Mouse (Mus musculus): ENCODE data around the gene 4930404N11Rik. TPM values are rescaled to one million over a fixed set of nuclear protein-coding genes. Genes with fewer than 3 reads are reported as not detected.

The 4930404N11Rik gene
- polyA plus RNA-seq, 1 experiment: 0.16 TPM

DNA sequence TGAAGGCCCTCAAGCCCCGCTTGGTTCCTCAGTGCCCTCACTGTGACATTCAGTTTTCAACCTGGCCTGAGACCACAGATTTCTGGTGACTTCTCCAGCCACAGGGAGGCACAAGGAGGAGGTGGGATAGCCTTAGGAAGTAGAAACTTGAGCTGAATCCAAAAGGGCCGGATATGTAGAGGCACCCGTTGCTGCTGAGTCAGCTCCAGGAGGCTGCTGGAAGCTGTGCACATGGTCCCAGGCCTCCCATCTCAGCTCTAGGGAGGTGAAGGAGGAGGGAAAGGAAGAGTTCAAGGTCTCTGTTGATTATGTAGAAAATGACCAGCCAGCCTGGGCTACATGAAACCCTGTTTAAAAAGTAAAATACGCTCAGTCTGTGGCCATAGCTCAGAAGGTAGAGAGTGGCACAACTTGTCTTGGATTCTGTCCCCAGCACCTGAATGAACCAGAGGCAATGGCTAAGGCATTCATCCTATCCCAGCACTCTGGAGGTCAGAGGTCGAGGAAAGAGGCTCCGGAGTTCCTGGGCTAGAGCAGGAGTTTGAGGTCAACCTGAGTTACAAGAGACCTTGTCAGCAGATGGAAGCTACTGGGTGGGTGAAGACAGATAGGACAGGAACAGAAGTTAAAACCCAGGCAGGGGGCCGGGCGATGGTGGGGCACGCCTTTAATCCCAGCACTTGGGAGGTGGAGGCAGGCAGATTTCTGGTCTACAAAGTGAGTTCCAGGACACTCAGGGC is 10.7 kb downstream of the 4930404N11Rik start:
- DNase-seq: peak; percentile 27
- Histone ChIP-seq H3K4me1 (ENCODE audit: control insufficient read depth, insufficient read depth, low read length) (peaks cover 19% of the 10 kb centered on the region), H3K27me3 (replicated peaks; ENCODE audit: control insufficient read depth, insufficient read depth, low read length) (no peaks in the 10 kb centered on the region), H3K4me3 (ENCODE audit: insufficient read depth, low read depth, low read length) (no peak overlapping the region), H3K27ac (ENCODE audit: insufficient read depth, low read depth, low read length) (no peak overlapping the region), H3K36me3 (ENCODE audit: control insufficient read depth, insufficient read depth, low read length) (no peaks in the 10 kb centered on the region)
- no peak for TF ChIP-seq CTCF (conservative IDR thresholded peaks at IDR 0.05; ENCODE audit: insufficient read depth, insufficient read length, low read depth, low read length)
- TF ChIP-seq POLR2A (IDR thresholded peaks at IDR 0.05; ENCODE audit: low read depth, low read length): no peak
- 71% methylated on average over 9 of the region's 9 CpGs for WGBS

DNA sequence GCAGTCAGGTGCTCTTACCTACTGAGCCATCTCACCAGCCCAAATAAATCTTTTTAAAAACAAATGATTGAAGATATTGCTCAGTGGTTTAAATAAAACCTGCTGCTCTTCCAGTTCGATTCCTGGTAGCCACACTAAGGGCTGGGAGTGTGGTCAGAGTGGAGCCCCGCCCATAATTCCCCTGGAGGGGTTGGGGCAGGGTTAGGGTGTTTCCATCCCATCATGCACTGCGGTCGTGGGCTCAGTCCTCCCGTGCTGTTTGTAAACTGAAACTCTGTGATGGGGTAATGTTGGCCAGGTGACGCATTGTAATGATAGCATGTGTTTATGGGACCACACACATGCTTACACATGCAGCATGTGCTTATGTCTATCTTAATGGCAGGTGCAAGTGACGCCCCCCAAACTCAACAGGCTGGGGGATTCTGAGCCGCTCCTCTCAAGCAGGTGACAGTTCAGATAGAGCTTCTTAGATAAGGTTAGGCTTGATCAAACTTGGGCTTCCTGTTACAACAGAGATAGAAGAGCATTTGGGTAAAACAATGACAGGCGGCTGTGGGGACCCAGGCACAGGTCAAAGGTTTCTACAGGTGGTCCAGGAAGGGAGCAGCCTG is 13.8 kb downstream of the 4930404N11Rik start:
- no peak overlapping the region for H3K4me3 ChIP-seq (ENCODE audit: insufficient read depth, low read depth, low read length)
- DNase-seq: no peak
- no peak overlapping the region for H3K27ac ChIP-seq (ENCODE audit: insufficient read depth, low read depth, low read length)
- H3K27me3 ChIP-seq (replicated peaks; ENCODE audit: control insufficient read depth, insufficient read depth, low read length): no peaks in the 10 kb centered on the region
- H3K36me3 ChIP-seq (ENCODE audit: control insufficient read depth, insufficient read depth, low read length): no peaks in the 10 kb centered on the region
- 36% methylated on average over 9 of the region's 9 CpGs for WGBS
- TF ChIP-seq CTCF (conservative IDR thresholded peaks at IDR 0.05; ENCODE audit: insufficient read depth, insufficient read length, low read depth, low read length) (no peak), POLR2A (IDR thresholded peaks at IDR 0.05; ENCODE audit: low read depth, low read length) (no peak)
- H3K4me1 ChIP-seq (ENCODE audit: control insufficient read depth, insufficient read depth, low read length): peaks cover 17% of the 10 kb centered on the region

DNA sequence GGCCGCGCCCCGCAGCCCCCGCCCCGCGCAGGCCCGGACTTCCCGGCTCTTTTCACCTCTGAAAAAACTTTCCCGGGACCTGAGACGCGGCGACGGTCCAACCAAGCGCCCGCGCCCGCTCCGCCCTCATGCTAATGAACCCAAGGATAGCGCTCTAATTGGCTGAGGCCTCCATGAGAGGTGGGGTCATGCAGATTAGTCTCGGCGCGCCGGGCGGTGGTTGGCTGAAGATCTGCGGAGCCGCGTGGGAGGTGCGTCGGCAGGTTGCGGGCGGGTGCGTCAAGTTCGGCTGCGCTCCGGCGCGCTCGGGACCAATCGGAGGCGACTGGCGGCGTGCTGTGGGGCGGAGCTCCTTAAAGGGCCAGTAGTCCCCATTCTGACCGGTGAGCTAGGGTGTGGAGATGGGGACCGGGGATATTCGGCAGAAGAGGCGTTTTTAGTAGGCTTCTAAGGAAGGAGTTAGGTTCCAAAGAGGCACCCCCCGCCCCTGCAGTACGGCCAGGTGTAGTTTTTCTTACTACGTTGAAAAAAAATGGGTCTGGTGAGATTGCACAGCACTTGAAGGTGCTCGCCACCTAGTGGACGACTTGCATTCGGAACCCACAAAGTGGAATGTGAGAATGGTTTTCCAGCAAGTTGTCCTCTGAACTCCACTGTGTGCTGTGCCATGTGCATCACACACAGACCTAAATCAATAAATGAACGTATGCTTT is 15.1 kb downstream of the 4930404N11Rik start, which contains the start of gene Hmg20b:
Hmg20b (minus strand) TSS at position 130 of the 713 bp plus-strand sequence.
- H3K4me1 ChIP-seq (ENCODE audit: control insufficient read depth, insufficient read depth, low read length): peaks cover 10% of the 10 kb centered on the region; the same call in 1 of the 2 replicates
- H3K27me3 ChIP-seq (replicated peaks; ENCODE audit: control insufficient read depth, insufficient read depth, low read length): no peaks in the 10 kb centered on the region
- H3K36me3 ChIP-seq (ENCODE audit: control insufficient read depth, insufficient read depth, low read length): no peaks in the 10 kb centered on the region
- peak within 1 kb of the TSS; percentile 95 for H3K4me3 ChIP-seq (ENCODE audit: insufficient read depth, low read depth, low read length)
- DNase-seq: peak; percentile 100
- TF ChIP-seq CTCF (conservative IDR thresholded peaks at IDR 0.05; ENCODE audit: insufficient read depth, insufficient read length, low read depth, low read length) (peak; percentile 87), POLR2A (IDR thresholded peaks at IDR 0.05; ENCODE audit: low read depth, low read length) (no peak)
- peak within 1 kb of the TSS; percentile 85 for H3K27ac ChIP-seq (ENCODE audit: insufficient read depth, low read depth, low read length)
- under 1% methylated on average over 54 of the region's 54 CpGs for WGBS

- WGBS: under 1% methylated on average over 29 of the region's 29 CpGs
- TF ChIP-seq CTCF (conservative IDR thresholded peaks at IDR 0.05; ENCODE audit: insufficient read depth, insufficient read length, low read depth, low read length) (no peak), POLR2A (IDR thresholded peaks at IDR 0.05; ENCODE audit: low read depth, low read length) (no peak)
- Histone ChIP-seq H3K27me3 (replicated peaks; ENCODE audit: control insufficient read depth, insufficient read depth, low read length) (no peaks in the 10 kb centered on the region), H3K4me1 (ENCODE audit: control insufficient read depth, insufficient read depth, low read length) (peaks cover 10% of the 10 kb centered on the region; the same call in 1 of the 2 replicates), H3K4me3 (ENCODE audit: insufficient read depth, low read depth, low read length) (peak overlapping the region; percentile 95), H3K36me3 (ENCODE audit: control insufficient read depth, insufficient read depth, low read length) (no peaks in the 10 kb centered on the region), H3K27ac (ENCODE audit: insufficient read depth, low read depth, low read length) (peak overlapping the region; percentile 62)
- no peak for DNase-seq
These were observed 15.7 kb downstream of the 4930404N11Rik start for GRCm38 (mm10) chr10:81349961-81350350.

DNA sequence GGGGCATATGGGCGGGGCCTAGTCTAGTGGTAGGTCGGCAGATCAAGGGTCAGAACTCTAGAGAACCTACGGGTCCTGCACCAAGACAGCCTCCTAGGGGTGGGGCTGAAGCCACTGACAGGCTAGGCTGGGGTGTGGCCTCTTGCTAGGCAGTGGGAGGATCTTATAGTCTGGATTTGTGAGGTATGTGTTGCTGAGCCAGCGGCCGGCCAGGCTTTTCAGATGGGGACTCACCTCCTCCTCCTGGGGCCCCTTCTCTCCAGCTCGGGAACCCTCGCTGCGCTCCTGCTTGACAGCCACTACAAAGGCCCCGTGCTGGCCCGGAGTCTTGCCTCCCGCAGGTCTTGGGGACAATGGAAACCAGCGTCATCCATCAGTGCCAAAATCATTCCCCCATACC is 16.5 kb downstream of the 4930404N11Rik start:
- peak; percentile 82 for DNase-seq
- WGBS: 9% methylated on average over 12 of the region's 12 CpGs
- no peak overlapping the region for H3K27ac ChIP-seq (ENCODE audit: insufficient read depth, low read depth, low read length)

GRCm38 (mm10) chr10:81346453-81347067 is 19.1 kb downstream of the 4930404N11Rik start:
- TF ChIP-seq CTCF (conservative IDR thresholded peaks at IDR 0.05; ENCODE audit: insufficient read depth, insufficient read length, low read depth, low read length) (no peak; the same call in 1 of the 2 replicates), POLR2A (IDR thresholded peaks at IDR 0.05; ENCODE audit: low read depth, low read length) (peak; percentile 39)
- H3K36me3 ChIP-seq (ENCODE audit: control insufficient read depth, insufficient read depth, low read length): no peaks in the 10 kb centered on the region
- H3K27me3 ChIP-seq (replicated peaks; ENCODE audit: control insufficient read depth, insufficient read depth, low read length): no peaks in the 10 kb centered on the region
- peak; percentile 87 for DNase-seq
- 0 out of 2 replicates have a peak overlapping the region, but pooled peaks have one; percentile 6 for H3K27ac ChIP-seq (ENCODE audit: insufficient read depth, low read depth, low read length)
- H3K4me1 ChIP-seq (ENCODE audit: control insufficient read depth, insufficient read depth, low read length): peaks cover 10% of the 10 kb centered on the region; the same call in 1 of the 2 replicates
- 22% methylated on average over 55 of the region's 55 CpGs for WGBS
- H3K4me3 ChIP-seq (ENCODE audit: insufficient read depth, low read depth, low read length): peak overlapping the region; percentile 20; the same call in 1 of the 2 replicates

More for the DNA sequence above, 16.5 kb downstream of the 4930404N11Rik start:
- Histone ChIP-seq H3K36me3 (ENCODE audit: control insufficient read depth, insufficient read depth, low read length) (no peaks in the 10 kb centered on the region), H3K27me3 (replicated peaks; ENCODE audit: control insufficient read depth, insufficient read depth, low read length) (no peaks in the 10 kb centered on the region), H3K4me1 (ENCODE audit: control insufficient read depth, insufficient read depth, low read length) (peaks cover 10% of the 10 kb centered on the region; the same call in 1 of the 2 replicates), H3K4me3 (ENCODE audit: insufficient read depth, low read depth, low read length) (peak overlapping the region; percentile 95)
- no peak for TF ChIP-seq POLR2A (IDR thresholded peaks at IDR 0.05; ENCODE audit: low read depth, low read length)
- TF ChIP-seq CTCF (conservative IDR thresholded peaks at IDR 0.05; ENCODE audit: insufficient read depth, insufficient read length, low read depth, low read length): no peak

All from kidney, adult 2 months (tissue).